Mouse (Mus musculus): ENCODE results near the gene Gabrr2.

GRCm38 (mm10) chr4:33070326-33070725 is 7.5 kb downstream of the Gabrr2 start:
- TF ChIP-seq CTCF (IDR thresholded peaks at IDR 0.05; ENCODE audit: extremely low read depth, insufficient read length, insufficient replicate concordance, low read depth, low read length) (no peak), POLR2A (IDR thresholded peaks at IDR 0.05; ENCODE audit: low read depth, low read length) (no peak)
